Mouse (Mus musculus) monocyte, adult 5-6 weeks (primary cell): ENCODE measurements around the gene Knl1. TPM values are rescaled to one million over a fixed set of nuclear protein-coding genes. Genes with fewer than 3 reads are reported as not detected.

ENCODE experiments used
- ATAC-seq: fragments of 153-309, 156-312 bp; replicated peaks from 2 replicates; pipeline ENCODE4 v1.8.0; 2017; ENCODE audit warnings: mild to moderate bottlenecking; ENCODE audit not compliant: low TSS enrichment, insufficient number of reproducible peaks, severe bottlenecking, poor library complexity, low FRiP score
- total RNA-seq: library from RNA; stranded (forward); fragments of 200-1000, 200-491, 200-594 nt; gene quantifications from 3 replicates; pipeline ENCODE4 v1.2.3, GENCODE M21; 2017

Knl1 gene
- total RNA-seq, 1 experiment from 2014 or later, result 2.6 TPM

GRCm38 (mm10) chr2:119147160-119147678, 100.3 kb downstream of the Knl1 start:
- no peak for ATAC-seq

GRCm38 (mm10) chr2:119147775-119148174, 100.9 kb downstream of the Knl1 start:
- ATAC-seq, result no peak

GRCm38 (mm10) chr2:119152255-119152654, 105.3 kb downstream of the Knl1 start:
- no peak for ATAC-seq

GRCm38 (mm10) chr2:119154683-119155082, 107.8 kb downstream of the Knl1 start:
- ATAC-seq, result no peak

Other genes with a start within 250 kb of the Knl1 start
- gene Knstrn, start 233.1 kb upstream of the Knl1 start, total RNA-seq, result 6.5 to 23.1 TPM (median 15.4 TPM) in 3 replicates
- gene Ivd, start 185.2 kb upstream of the Knl1 start, total RNA-seq, result 9.5 to 16.2 TPM (median 13.5 TPM) in 3 replicates
- 5.6 to 11.9 TPM (median 9.6 TPM) in 3 replicates for gene Bahd1, start 146.7 kb upstream of the Knl1 start, total RNA-seq
- 2.7 to 4.7 TPM in 2 of 3 replicates, not detected in the other for gene Chst14, start 120.6 kb upstream of the Knl1 start, total RNA-seq
- gene Ccdc32, start 17.7 kb upstream of the Knl1 start, total RNA-seq, result 11.1 to 22.1 TPM (median 15.6 TPM) in 3 replicates
- 3.7 to 5.5 TPM (median 4.3 TPM) in 3 replicates for gene Rpusd2, start 12.3 kb upstream of the Knl1 start, total RNA-seq
- gene Rad51, start 65.7 kb downstream of the Knl1 start, total RNA-seq, result 0.53 to 2.4 TPM (median 2.3 TPM) in 3 replicates
- 22.5 to 29.1 TPM (median 25.2 TPM) in 3 replicates for gene Rmdn3, start 109.9 kb downstream of the Knl1 start, total RNA-seq
- gene Gchfr, start 120.7 kb downstream of the Knl1 start, total RNA-seq, result 3.9 TPM in 1 of 3 replicates, not detected in the others
- gene Gm14137, start 127.4 kb downstream of the Knl1 start, total RNA-seq, result 0.43 to 0.97 TPM in 2 of 3 replicates, not detected in the other
- 8.2 to 38.8 TPM (median 16.5 TPM) in 3 replicates for gene Zfyve19, start 161.5 kb downstream of the Knl1 start, total RNA-seq
- 35.4 to 53.6 TPM (median 46.3 TPM) in 3 replicates for gene Dnajc17, start 161.7 kb downstream of the Knl1 start, total RNA-seq
- not detected in 3 replicates for gene Ppp1r14d, start 182.8 kb downstream of the Knl1 start, total RNA-seq
- 1.5 TPM in 1 of 3 replicates, not detected in the others for gene Spint1, start 190.2 kb downstream of the Knl1 start, total RNA-seq
- gene Rhov, start 224.2 kb downstream of the Knl1 start, total RNA-seq, result 0.48 TPM in 1 of 3 replicates, not detected in the others
- 20.7 to 33.0 TPM (median 21.1 TPM) in 3 replicates for gene Vps18, start 241.6 kb downstream of the Knl1 start, total RNA-seq